Mouse (Mus musculus): ENCODE data around the gene Psg17. TPM values are rescaled to one million over a fixed set of nuclear protein-coding genes. Genes with fewer than 3 reads are reported as not detected.

The Psg17 gene
- polyA plus RNA-seq, 1 experiment, result 0.01 TPM

- Histone ChIP-seq H3K4me3 (no peak overlapping the region), H3K36me3 (ENCODE audit: control insufficient read depth, insufficient read depth) (no peaks in the 10 kb centered on the region), H3ac (ENCODE audit: control insufficient read depth, insufficient read length) (no peak overlapping the region), H3K79me2 (ENCODE audit: control insufficient read depth, insufficient read depth) (no peaks in the 10 kb centered on the region), H3K27me3 (ENCODE audit: control insufficient read depth, insufficient read depth, insufficient read length) (no peaks in the 10 kb centered on the region), H3K4me2 (ENCODE audit: low read depth) (no peak overlapping the region)
- TF ChIP-seq USF1 (IDR thresholded peaks at IDR 0.05; ENCODE audit: low read depth), result no peak
- TF ChIP-seq TCF3 (IDR thresholded peaks at IDR 0.05; ENCODE audit: insufficient read length, low read depth), result no peak
- no peak for TF ChIP-seq CEBPB (IDR thresholded peaks at IDR 0.05; ENCODE audit: insufficient read depth, poor library complexity, severe bottlenecking)
- no peak for TF ChIP-seq MYOD1 (IDR thresholded peaks at IDR 0.05; ENCODE audit: control insufficient read depth in 1 of 3, insufficient read length in 2 of 3, low read depth in 2 of 3)
Measured at GRCm38 (mm10) chr7:18832298-18832697, 10.9 kb upstream of the Psg17 start.

- Histone ChIP-seq H3K27me3 (ENCODE audit: control insufficient read depth, insufficient read depth, insufficient read length) (no peaks in the 10 kb centered on the region), H3K4me2 (ENCODE audit: low read depth) (no peak overlapping the region), H3K36me3 (ENCODE audit: control insufficient read depth, insufficient read depth) (no peaks in the 10 kb centered on the region), H3K79me2 (ENCODE audit: control insufficient read depth, insufficient read depth) (no peaks in the 10 kb centered on the region), H3K4me3 (no peak overlapping the region), H3ac (ENCODE audit: control insufficient read depth, insufficient read length) (no peak overlapping the region)
- no peak for TF ChIP-seq POLR2A (IDR thresholded peaks at IDR 0.05; ENCODE audit: insufficient read length, low read depth)
- no peak for TF ChIP-seq CEBPB (IDR thresholded peaks at IDR 0.05; ENCODE audit: insufficient read depth, poor library complexity, severe bottlenecking)
- TF ChIP-seq TCF12 (IDR thresholded peaks at IDR 0.05; ENCODE audit: insufficient read depth, poor library complexity, severe bottlenecking), result no peak
- no peak for TF ChIP-seq POLR2AphosphoS2 (IDR thresholded peaks at IDR 0.05; ENCODE audit: insufficient read length, low read depth)
Measured at GRCm38 (mm10) chr7:18829545-18829944, 8.1 kb upstream of the Psg17 start.

- TF ChIP-seq REST (IDR thresholded peaks at IDR 0.05; ENCODE audit: insufficient read depth, insufficient read length), result no peak
- Histone ChIP-seq H3K79me2 (ENCODE audit: control insufficient read depth, insufficient read depth) (no peaks in the 10 kb centered on the region), H3ac (ENCODE audit: control insufficient read depth, insufficient read length) (no peak overlapping the region), H3K36me3 (ENCODE audit: control insufficient read depth, insufficient read depth) (no peaks in the 10 kb centered on the region), H3K4me3 (no peak overlapping the region), H3K4me2 (ENCODE audit: low read depth) (no peak overlapping the region), H3K27me3 (ENCODE audit: control insufficient read depth, insufficient read depth, insufficient read length) (no peaks in the 10 kb centered on the region)
Measured at GRCm38 (mm10) chr7:18828592-18828991, 7.2 kb upstream of the Psg17 start.

- TF ChIP-seq E2F4 (IDR thresholded peaks at IDR 0.05; ENCODE audit: insufficient read depth), result no peak
- TF ChIP-seq CEBPB (IDR thresholded peaks at IDR 0.05; ENCODE audit: insufficient read depth, poor library complexity, severe bottlenecking), result no peak
- TF ChIP-seq TCF3 (IDR thresholded peaks at IDR 0.05; ENCODE audit: insufficient read length, low read depth), result no peak
- no peak for TF ChIP-seq MYOG (IDR thresholded peaks at IDR 0.05; ENCODE audit: control insufficient read depth in 1 of 3, insufficient read depth in 1 of 3, insufficient read length in 2 of 3, low read depth in 2 of 3)
- no peak for TF ChIP-seq POLR2A (IDR thresholded peaks at IDR 0.05; ENCODE audit: insufficient read length, low read depth)
- no peak for TF ChIP-seq SRF (IDR thresholded peaks at IDR 0.05; ENCODE audit: control insufficient read depth, insufficient read length, low read depth)
- no peak for TF ChIP-seq POLR2AphosphoS2 (IDR thresholded peaks at IDR 0.05; ENCODE audit: insufficient read length, low read depth)
- no peak for TF ChIP-seq MYOD1 (IDR thresholded peaks at IDR 0.05; ENCODE audit: control insufficient read depth in 1 of 3, insufficient read length in 2 of 3, low read depth in 2 of 3)
- no peak for TF ChIP-seq REST (IDR thresholded peaks at IDR 0.05; ENCODE audit: insufficient read depth, insufficient read length)
- TF ChIP-seq MAX (IDR thresholded peaks at IDR 0.05; ENCODE audit: low read depth), result no peak
- Histone ChIP-seq H3K4me2 (ENCODE audit: low read depth) (no peak overlapping the region), H3K79me2 (ENCODE audit: control insufficient read depth, insufficient read depth) (no peaks in the 10 kb centered on the region), H3K4me3 (no peak overlapping the region), H3ac (ENCODE audit: control insufficient read depth, insufficient read length) (no peak overlapping the region), H3K27me3 (ENCODE audit: control insufficient read depth, insufficient read depth, insufficient read length) (no peaks in the 10 kb centered on the region), H3K36me3 (ENCODE audit: control insufficient read depth, insufficient read depth) (no peaks in the 10 kb centered on the region)
Measured at GRCm38 (mm10) chr7:18827792-18828546, 6.6 kb upstream of the Psg17 start.

GRCm38 (mm10) chr7:18818301-18818700 is 3.1 kb downstream of the Psg17 start:
- no peaks in the 10 kb centered on the region for H3K27me3 ChIP-seq (ENCODE audit: control insufficient read depth, insufficient read depth, insufficient read length)

GRCm38 (mm10) chr7:18803526-18803925 is 17.9 kb downstream of the Psg17 start:
- Histone ChIP-seq H3K27me3 (ENCODE audit: control insufficient read depth, insufficient read depth, insufficient read length) (no peaks in the 10 kb centered on the region), H3K36me3 (ENCODE audit: control insufficient read depth, insufficient read depth) (no peaks in the 10 kb centered on the region), H3K79me2 (ENCODE audit: control insufficient read depth, insufficient read depth) (no peaks in the 10 kb centered on the region), H3ac (ENCODE audit: control insufficient read depth, insufficient read length) (no peak overlapping the region), H3K4me3 (no peak overlapping the region), H3K4me2 (ENCODE audit: low read depth) (no peak overlapping the region)
- TF ChIP-seq SRF (IDR thresholded peaks at IDR 0.05; ENCODE audit: control insufficient read depth, insufficient read length, low read depth) (no peak), TCF3 (IDR thresholded peaks at IDR 0.05; ENCODE audit: insufficient read length, low read depth) (no peak), CEBPB (IDR thresholded peaks at IDR 0.05; ENCODE audit: insufficient read depth, poor library complexity, severe bottlenecking) (no peak), MAX (IDR thresholded peaks at IDR 0.05; ENCODE audit: low read depth) (no peak), USF1 (IDR thresholded peaks at IDR 0.05; ENCODE audit: low read depth) (no peak), MYOD1 (IDR thresholded peaks at IDR 0.05; ENCODE audit: control insufficient read depth in 1 of 3, insufficient read length in 2 of 3, low read depth in 2 of 3) (no peak), POLR2AphosphoS2 (IDR thresholded peaks at IDR 0.05; ENCODE audit: insufficient read length, low read depth) (no peak)

More at GRCm38 (mm10) chr7:18818301-18818700, 3.1 kb downstream of the Psg17 start:
- Histone ChIP-seq H3K4me3 (no peak overlapping the region), H3ac (ENCODE audit: control insufficient read depth, insufficient read length) (no peak overlapping the region), H3K4me2 (ENCODE audit: low read depth) (no peak overlapping the region), H3K36me3 (ENCODE audit: control insufficient read depth, insufficient read depth) (no peaks in the 10 kb centered on the region), H3K79me2 (ENCODE audit: control insufficient read depth, insufficient read depth) (no peaks in the 10 kb centered on the region)
- TF ChIP-seq CEBPB (IDR thresholded peaks at IDR 0.05; ENCODE audit: insufficient read depth, poor library complexity, severe bottlenecking), result no peak
- TF ChIP-seq MYOG (IDR thresholded peaks at IDR 0.05; ENCODE audit: control insufficient read depth in 1 of 3, insufficient read depth in 1 of 3, insufficient read length in 2 of 3, low read depth in 2 of 3), result no peak
- no peak for TF ChIP-seq REST (IDR thresholded peaks at IDR 0.05; ENCODE audit: insufficient read depth, insufficient read length)
